Mouse (Mus musculus) midbrain, embryonic 13.5 days (tissue): ENCODE results near the gene Dctpp1. TPM values are rescaled to one million over a fixed set of nuclear protein-coding genes. Genes with fewer than 3 reads are reported as not detected.

ENCODE experiments used
- ATAC-seq: fragments of 200-750 bp; cut with Nextera tagmentation; 2 replicates; pipeline ENCODE4 v1.8.0; 2017; ENCODE audit warnings: mild to moderate bottlenecking, moderate TSS enrichment, moderate library complexity
- H3K27ac ChIP-seq: fragments of 300-500 bp; sonication (generic); 2 replicates; pipeline ENCODE4 v1.5.1; 2015; ENCODE audit warnings: inconsistent platforms, mild to moderate bottlenecking, moderate library complexity
- H3K27me3 ChIP-seq: fragments of 300-500 bp; sonication (generic); 2 replicates; pipeline ENCODE4 v1.6.1; 2015; ENCODE audit warnings: mild to moderate bottlenecking, inconsistent platforms
- H3K36me3 ChIP-seq: fragments of 300-500 bp; sonication (generic); 2 replicates; pipeline ENCODE4 v1.6.1; 2015; ENCODE audit warnings: mild to moderate bottlenecking, inconsistent platforms
- H3K4me1 ChIP-seq: fragments of 300-500 bp; sonication (generic); replicated peaks from 2 replicates; pipeline ENCODE4 v1.6.1; 2015; ENCODE audit warnings: inconsistent platforms
- H3K4me2 ChIP-seq: fragments of 300-500 bp; sonication (generic); replicated peaks from 2 replicates; pipeline ENCODE4 v1.6.1; 2015; ENCODE audit warnings: moderate library complexity, mild to moderate bottlenecking, inconsistent platforms
- H3K4me3 ChIP-seq: fragments of 300-500 bp; sonication (generic); replicated peaks from 2 replicates; pipeline ENCODE4 v1.5.1; 2015; ENCODE audit warnings: mild to moderate bottlenecking, inconsistent platforms
- H3K9ac ChIP-seq: fragments of 300-500 bp; sonication (generic); replicated peaks from 2 replicates; pipeline ENCODE4 v1.6.1; 2015; ENCODE audit warnings: mild to moderate bottlenecking, inconsistent platforms
- H3K9me3 ChIP-seq: fragments of 300-500 bp; sonication (generic); 2 replicates; pipeline ENCODE4 v1.6.1; 2016; ENCODE audit warnings: mild to moderate bottlenecking, inconsistent platforms
- WGBS: fragments of 180-500 bp; shearing (Covaris S2); methylation state at CpG from one replicate; pipeline ENCODE4 v1.1.7; 2015; 5-methylcytosine and 5-hydroxymethylcytosine counted together
- polyA plus RNA-seq: library from polyadenylated mRNA; unstranded; fragments of >200 nt; fragmentation: Nextera tagmentation; extraction: Ambion mirVana; gene quantifications from 2 replicates; pipeline ENCODE4 v1.2.1, GENCODE M21; 2015

Gene Dctpp1
- polyA plus RNA-seq, 1 experiment from 2014 or later: 143 TPM

DNA sequence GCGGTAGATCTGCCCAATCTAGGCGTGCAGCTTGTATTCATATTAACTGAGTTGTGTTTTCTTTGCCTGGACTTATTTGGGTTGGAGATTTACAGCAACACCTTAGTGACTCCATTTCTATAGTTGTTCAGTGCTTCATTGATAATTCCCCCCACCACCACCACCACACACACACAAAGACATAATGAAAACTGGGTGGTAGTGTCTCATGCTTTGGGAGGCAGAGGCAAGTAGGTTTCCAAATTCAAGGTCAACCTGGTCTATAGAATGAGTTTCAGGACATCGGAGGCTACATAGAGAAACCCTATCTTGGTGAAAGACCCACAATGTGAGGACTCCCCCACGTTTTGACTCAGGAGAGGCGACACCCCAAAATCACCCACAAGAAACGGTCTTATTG is 35.9 kb downstream of the Dctpp1 start:
- peaks cover 9% of the 10 kb centered on the region for H3K36me3 ChIP-seq
- H3K4me2 ChIP-seq: no peak overlapping the region
- H3K4me3 ChIP-seq: no peak overlapping the region
- H3K9me3 ChIP-seq: no peaks in the 10 kb centered on the region
- no peak overlapping the region for H3K27ac ChIP-seq
- no peaks in the 10 kb centered on the region for H3K27me3 ChIP-seq
- H3K4me1 ChIP-seq: 0 out of 2 replicates have a peak, but pooled peaks cover 2% of the 10 kb centered on the region
- no peak overlapping the region for H3K9ac ChIP-seq
- ATAC-seq: no peak
- WGBS: 94% methylated on average over 6 of the region's 6 CpGs

DNA sequence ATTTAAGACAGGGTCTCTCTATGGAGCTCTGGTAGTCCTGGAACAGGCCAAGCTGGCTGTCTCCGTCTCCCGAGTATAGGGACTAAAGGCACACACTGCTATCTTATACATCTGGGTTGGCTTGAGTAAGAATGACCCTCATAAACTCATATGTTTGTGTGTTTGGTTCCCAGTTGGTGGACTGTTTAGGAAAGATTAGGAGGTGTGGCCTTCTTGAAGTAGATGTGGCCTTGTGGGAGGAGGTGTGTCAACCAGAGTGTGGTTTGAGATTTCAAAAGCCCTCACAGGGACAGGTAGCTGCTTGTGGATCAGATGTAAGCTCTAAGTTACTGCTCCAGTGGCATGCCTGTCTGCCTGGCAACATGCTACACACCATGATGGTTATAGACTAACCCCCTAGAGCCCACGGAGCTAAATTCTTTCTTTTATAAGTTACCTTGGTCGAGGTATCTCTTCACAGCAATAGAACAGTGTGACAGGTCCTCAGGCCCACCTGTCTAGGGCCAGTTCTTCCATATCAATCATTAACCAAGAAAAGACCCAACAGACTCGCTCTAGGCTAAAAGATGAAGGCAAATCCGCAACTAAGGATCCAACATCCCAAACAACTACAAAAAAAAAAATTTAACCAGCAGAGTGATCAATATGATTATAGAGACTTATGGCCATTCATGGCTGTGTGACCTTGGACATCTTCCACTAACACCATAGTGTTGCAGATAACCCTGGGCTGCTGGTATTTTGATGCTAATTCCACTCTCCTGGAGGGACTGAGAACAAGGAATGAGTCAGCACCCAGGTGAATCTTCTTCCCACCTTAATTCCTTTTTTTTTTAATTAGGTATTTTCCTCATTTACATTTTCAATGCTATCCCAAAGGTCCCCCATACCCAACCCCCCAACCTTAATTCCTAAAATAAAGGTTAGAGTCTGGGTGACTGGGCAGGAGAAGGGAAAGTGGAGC is 36.7 kb downstream of the Dctpp1 start:
- Histone ChIP-seq H3K4me1 (no peaks in the 10 kb centered on the region), H3K4me3 (no peak overlapping the region), H3K9me3 (no peaks in the 10 kb centered on the region), H3K9ac (no peak overlapping the region), H3K36me3 (peaks cover 5% of the 10 kb centered on the region; the same call in 1 of the 2 replicates), H3K4me2 (no peak overlapping the region), H3K27me3 (no peaks in the 10 kb centered on the region), H3K27ac (no peak overlapping the region)
- 94% methylated on average over 6 of the region's 6 CpGs for WGBS
- no peak for ATAC-seq

DNA sequence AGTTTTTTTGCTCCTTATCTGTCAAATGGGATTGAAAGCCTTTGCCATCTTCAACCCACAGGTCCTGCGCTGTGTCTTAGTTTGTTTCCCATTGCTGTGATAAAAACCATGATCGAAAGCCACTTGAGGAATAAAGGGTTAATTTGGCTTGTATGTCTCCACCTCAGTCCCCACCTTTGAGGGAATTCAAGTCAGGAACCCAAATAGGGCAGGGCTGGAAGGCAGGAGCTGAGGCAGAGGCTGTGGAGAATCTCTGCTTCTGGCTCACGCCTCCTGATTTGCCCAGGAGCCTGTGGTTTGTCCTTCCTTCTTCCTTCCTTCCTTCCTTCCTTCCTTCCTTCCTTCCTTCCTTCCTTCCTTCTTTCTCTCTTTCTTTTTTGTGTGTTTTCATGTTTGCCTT is 37.4 kb downstream of the Dctpp1 start:
- Histone ChIP-seq H3K36me3 (peaks cover 5% of the 10 kb centered on the region; the same call in 1 of the 2 replicates), H3K27me3 (no peaks in the 10 kb centered on the region), H3K4me1 (no peaks in the 10 kb centered on the region), H3K9me3 (no peaks in the 10 kb centered on the region), H3K9ac (no peak overlapping the region), H3K4me2 (no peak overlapping the region), H3K4me3 (no peak overlapping the region), H3K27ac (no peak overlapping the region)
- ATAC-seq: no peak
- 97% methylated on average over 3 of the region's 3 CpGs for WGBS

DNA sequence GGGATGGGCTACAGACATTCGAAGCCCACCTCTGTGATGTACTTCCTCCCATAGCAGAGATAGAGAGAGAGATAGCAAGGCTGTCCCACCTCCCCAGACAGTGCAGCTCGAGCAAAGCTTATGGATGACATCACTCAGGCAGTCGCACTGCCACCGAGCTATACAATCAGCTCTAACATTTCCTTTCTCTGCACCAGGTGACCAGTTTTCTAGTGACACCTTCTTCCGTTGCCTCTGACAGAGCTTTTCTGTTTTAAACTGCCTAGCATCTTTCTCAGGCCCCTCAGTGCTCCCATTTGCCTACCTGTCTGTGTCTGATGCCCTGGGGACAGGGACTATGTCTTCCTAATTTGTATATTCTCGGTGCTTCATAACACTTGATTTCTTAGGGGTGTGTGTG is 40.1 kb downstream of the Dctpp1 start:
- H3K27me3 ChIP-seq: no peaks in the 10 kb centered on the region
- peaks cover 4% of the 10 kb centered on the region; the same call in 1 of the 2 replicates for H3K36me3 ChIP-seq
- no peak overlapping the region for H3K4me2 ChIP-seq
- 89% methylated on average over 6 of the region's 6 CpGs for WGBS
- H3K9ac ChIP-seq: no peak overlapping the region
- H3K4me1 ChIP-seq: no peaks in the 10 kb centered on the region
- ATAC-seq: no peak
- no peaks in the 10 kb centered on the region for H3K9me3 ChIP-seq
- no peak overlapping the region for H3K4me3 ChIP-seq
- no peak overlapping the region for H3K27ac ChIP-seq

DNA sequence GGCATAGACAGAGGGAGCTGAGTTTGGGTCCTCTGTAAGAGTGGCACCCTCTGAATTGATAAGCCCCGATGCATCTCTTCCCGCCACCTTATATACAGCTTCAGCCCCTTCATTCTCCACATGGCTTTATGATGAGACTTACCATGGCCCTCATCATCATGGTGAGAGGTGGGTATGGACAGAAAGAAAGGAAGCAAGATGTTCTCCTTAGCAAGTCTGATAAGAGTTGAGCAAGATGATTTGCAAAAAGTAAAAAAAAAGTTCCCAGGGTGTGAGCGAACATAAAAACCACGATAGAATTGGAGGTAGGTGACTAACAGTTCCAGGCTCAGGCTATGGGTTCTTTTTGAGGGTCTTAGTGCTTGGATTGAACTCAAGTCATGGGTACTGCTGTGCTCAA is 41.8 kb downstream of the Dctpp1 start:
- ATAC-seq: no peak
- WGBS: 95% methylated on average over 4 of the region's 4 CpGs
- Histone ChIP-seq H3K9ac (no peak overlapping the region), H3K9me3 (no peaks in the 10 kb centered on the region), H3K4me2 (no peak overlapping the region), H3K36me3 (peaks cover 2% of the 10 kb centered on the region; the same call in 1 of the 2 replicates), H3K4me1 (peaks cover 3% of the 10 kb centered on the region; the same call in 1 of the 2 replicates), H3K4me3 (no peak overlapping the region), H3K27me3 (0 out of 2 replicates have a peak, but pooled peaks cover 8% of the 10 kb centered on the region), H3K27ac (no peak overlapping the region)

DNA sequence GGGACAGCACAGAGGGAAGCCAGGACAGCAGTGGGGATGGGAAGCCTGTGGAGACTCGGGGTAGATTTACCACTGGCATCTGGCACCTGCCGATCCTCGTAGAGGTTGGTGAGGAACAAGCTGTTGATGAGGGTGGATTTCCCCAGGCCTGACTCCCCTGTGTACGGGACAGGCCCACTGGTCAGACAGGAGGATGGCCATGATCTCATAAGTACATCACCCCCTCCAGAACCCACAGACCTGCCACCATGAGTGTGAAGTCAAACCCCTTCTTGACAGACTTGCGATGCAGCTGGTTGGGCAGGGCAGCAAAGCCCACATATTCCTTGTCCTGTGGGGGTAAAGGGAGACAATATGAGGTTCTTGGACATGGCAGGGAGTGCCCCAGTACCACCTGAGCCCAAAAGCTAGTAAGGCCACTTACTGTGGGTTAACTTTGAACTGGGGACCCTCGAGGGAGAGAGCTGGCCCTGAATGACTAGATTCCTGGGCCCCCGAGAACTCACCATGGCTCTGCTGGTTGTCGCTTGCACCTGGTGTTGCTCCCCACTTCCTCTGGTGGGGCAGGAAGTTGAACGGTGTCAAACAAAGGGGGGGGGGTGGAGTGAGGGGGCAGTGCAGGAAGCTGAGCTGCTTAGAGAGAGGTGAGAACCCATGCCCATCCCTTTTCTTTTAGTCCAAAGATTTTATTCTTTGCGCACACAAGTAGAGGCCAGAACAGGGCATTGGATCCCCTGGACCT is 42.4 kb downstream of the Dctpp1 start:
- WGBS: 85% methylated on average over 10 of the region's 10 CpGs
- Histone ChIP-seq H3K27me3 (0 out of 2 replicates have a peak, but pooled peaks cover 8% of the 10 kb centered on the region), H3K36me3 (peaks cover 2% of the 10 kb centered on the region; the same call in 1 of the 2 replicates), H3K4me3 (no peak overlapping the region), H3K9ac (no peak overlapping the region), H3K9me3 (no peaks in the 10 kb centered on the region), H3K4me1 (peaks cover 3% of the 10 kb centered on the region; the same call in 1 of the 2 replicates), H3K27ac (no peak overlapping the region), H3K4me2 (no peak overlapping the region)
- ATAC-seq: no peak

DNA sequence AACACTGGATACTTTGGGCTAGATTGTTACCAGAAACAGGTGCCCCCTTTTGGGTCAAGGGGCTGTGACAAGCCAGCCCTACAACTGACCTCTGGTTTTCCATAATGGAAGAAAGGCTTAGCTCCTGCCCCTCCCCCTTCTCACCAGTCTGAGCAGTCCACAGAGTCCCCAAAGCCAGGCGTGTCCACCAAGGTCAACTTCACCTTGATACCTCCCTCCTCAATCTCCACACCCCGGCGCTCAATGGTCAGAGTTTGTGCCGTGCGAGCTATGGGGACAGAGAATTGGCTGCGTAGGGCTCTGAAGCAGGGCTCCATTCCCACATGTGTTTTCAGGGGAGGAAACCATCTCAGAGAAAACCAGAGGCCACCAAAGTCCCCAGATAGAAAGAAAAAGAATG is 43.0 kb downstream of the Dctpp1 start:
- Histone ChIP-seq H3K4me3 (no peak overlapping the region), H3K36me3 (no peaks in the 10 kb centered on the region), H3K27me3 (0 out of 2 replicates have a peak, but pooled peaks cover 8% of the 10 kb centered on the region), H3K9me3 (no peaks in the 10 kb centered on the region), H3K27ac (no peak overlapping the region), H3K4me1 (peaks cover 3% of the 10 kb centered on the region; the same call in 1 of the 2 replicates), H3K4me2 (no peak overlapping the region), H3K9ac (no peak overlapping the region)
- WGBS: 90% methylated on average over 6 of the region's 6 CpGs
- ATAC-seq: no peak

DNA sequence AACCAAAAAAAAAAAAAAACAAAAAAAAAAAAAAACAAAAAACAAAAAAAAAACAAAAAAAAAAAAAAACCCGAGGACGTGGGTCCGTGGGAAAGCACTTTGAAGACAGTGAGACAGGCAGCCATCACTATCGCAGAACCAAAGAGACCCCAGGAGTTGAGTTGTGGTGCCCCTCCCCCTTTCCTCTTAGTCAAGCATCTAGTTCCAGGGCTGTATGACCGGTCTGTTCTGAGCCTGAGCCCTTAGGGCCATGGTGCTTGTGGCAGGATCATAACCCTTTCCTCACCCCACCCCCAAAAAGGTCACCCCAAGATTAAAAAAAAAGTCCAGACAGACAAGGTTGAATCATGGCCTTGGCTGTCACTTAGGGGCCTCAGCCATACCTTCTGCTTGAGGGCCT is 44.2 kb downstream of the Dctpp1 start:
- H3K4me2 ChIP-seq: no peak overlapping the region
- no peak overlapping the region for H3K4me3 ChIP-seq
- H3K27ac ChIP-seq: no peak overlapping the region
- no peak overlapping the region for H3K9ac ChIP-seq
- H3K27me3 ChIP-seq: 0 out of 2 replicates have a peak, but pooled peaks cover 8% of the 10 kb centered on the region
- peaks cover 3% of the 10 kb centered on the region; the same call in 1 of the 2 replicates for H3K4me1 ChIP-seq
- WGBS: 91% methylated on average over 5 of the region's 5 CpGs
- H3K9me3 ChIP-seq: no peaks in the 10 kb centered on the region
- no peaks in the 10 kb centered on the region for H3K36me3 ChIP-seq
- no peak for ATAC-seq

DNA sequence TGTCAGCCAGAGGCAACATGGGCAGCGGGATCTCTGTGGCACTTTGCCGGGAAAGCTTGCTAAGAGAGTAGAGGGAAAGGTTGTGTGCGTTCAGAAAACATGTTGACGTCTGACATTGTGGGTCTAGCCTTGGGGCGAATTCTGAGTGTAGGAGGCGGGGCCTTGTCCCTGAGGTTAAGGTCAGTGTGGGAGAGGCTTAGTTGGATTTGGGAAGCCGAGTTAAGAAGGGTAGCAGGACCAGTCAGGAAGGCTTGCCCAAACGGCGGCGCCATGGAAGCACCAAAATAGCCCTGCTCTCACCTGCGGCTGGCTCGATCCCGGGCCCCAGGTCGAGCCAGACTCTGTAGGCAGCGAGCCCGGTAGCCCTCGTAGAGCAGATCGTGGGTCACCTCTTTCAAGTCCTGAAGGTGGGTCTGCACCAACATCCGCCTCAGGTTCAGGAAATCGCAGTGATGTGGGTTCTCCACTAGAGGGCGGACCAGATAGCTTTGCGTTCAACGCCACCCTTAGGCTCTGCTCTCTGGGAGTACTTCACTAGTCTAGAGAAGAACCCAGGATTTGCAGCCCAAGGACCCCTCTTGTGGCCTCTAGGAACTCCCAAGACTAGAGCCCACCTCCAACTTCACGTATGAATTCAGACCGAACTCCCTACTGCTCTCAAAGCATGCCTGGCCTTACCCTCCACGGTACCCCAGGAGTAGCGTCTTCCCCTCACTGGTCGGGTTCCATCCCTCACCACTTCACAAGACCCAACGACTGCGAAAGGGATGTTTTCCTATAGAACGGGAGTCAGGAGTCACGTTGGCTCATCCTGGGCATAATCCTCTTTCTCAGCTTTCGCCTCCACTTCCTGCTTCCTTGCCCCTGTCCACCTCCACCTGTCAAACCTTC is 45.3 kb downstream of the Dctpp1 start:
- ATAC-seq: peak; percentile 53
- Histone ChIP-seq H3K27ac (no peak overlapping the region), H3K9ac (peak overlapping the region; percentile 29; the same call in 1 of the 2 replicates), H3K9me3 (no peaks in the 10 kb centered on the region), H3K4me1 (peaks cover 3% of the 10 kb centered on the region; the same call in 1 of the 2 replicates), H3K36me3 (no peaks in the 10 kb centered on the region), H3K4me2 (peak overlapping the region; percentile 46), H3K27me3 (0 out of 2 replicates have a peak, but pooled peaks cover 8% of the 10 kb centered on the region), H3K4me3 (peak overlapping the region; percentile 22)
- 23% methylated on average over 33 of the region's 33 CpGs for WGBS

DNA sequence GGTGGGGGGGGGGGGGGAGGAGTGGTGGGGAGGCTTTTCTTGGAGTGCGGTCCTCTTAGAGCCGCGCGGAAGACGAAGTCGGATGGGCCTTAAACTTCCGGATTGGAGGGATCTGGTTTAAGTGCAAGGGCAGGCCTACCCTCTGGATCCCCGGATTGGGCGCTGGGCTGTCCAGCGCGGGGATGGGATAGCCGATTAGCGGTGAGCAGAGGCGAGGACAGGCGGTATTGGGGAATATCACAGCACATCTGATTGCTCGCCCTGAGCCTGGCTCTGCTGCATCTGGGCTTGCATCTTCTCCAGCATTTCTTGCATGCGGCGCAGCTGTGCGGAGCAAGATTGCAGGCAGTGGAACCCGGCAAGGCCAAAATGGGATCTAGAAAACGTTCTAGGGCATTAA is 46.0 kb downstream of the Dctpp1 start:
- no peak overlapping the region for H3K4me3 ChIP-seq
- no peak overlapping the region for H3K27ac ChIP-seq
- no peaks in the 10 kb centered on the region for H3K9me3 ChIP-seq
- 0 out of 2 replicates have a peak overlapping the region, but pooled peaks have one; percentile 29 for H3K9ac ChIP-seq
- peak overlapping the region; percentile 46; the same call in 1 of the 2 replicates for H3K4me2 ChIP-seq
- H3K4me1 ChIP-seq: peaks cover 9% of the 10 kb centered on the region
- ATAC-seq: no peak
- no peaks in the 10 kb centered on the region for H3K36me3 ChIP-seq
- 27% methylated on average over 21 of the region's 21 CpGs for WGBS
- H3K27me3 ChIP-seq: 0 out of 2 replicates have a peak, but pooled peaks cover 8% of the 10 kb centered on the region

DNA sequence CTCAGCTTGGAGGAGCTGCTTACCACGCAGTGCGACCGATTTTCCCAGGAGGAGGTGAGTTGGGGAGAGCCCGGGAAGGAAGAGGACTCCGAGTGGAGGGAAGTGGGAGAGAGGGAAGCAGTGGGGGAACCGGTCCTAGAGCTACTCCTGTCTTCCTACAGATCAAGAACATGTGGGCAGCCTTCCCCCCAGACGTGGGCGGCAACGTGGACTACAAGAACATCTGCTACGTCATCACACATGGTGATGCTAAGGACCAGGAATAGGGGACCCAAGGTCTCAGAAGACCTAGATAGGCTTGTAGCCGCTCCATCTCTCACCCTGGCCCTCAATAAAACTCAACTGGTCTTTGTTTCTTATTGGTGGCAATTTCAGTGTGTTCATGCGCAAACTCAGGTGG is 46.6 kb downstream of the Dctpp1 start:
- no peak overlapping the region for H3K9ac ChIP-seq
- H3K27me3 ChIP-seq: 0 out of 2 replicates have a peak, but pooled peaks cover 8% of the 10 kb centered on the region
- peaks cover 10% of the 10 kb centered on the region for H3K4me1 ChIP-seq
- ATAC-seq: no peak
- H3K4me2 ChIP-seq: no peak overlapping the region
- H3K9me3 ChIP-seq: no peaks in the 10 kb centered on the region
- H3K36me3 ChIP-seq: no peaks in the 10 kb centered on the region
- 67% methylated on average over 12 of the region's 12 CpGs for WGBS
- no peak overlapping the region for H3K27ac ChIP-seq
- no peak overlapping the region for H3K4me3 ChIP-seq
